Mouse (Mus musculus) right cerebral cortex, postnatal 25 days (tissue): ENCODE data around the gene Ttc34.

Experiments
- DNase-seq: peaks from one replicate; pipeline ENCODE4 v3.0.0; 2022

The Ttc34 gene

DNA sequence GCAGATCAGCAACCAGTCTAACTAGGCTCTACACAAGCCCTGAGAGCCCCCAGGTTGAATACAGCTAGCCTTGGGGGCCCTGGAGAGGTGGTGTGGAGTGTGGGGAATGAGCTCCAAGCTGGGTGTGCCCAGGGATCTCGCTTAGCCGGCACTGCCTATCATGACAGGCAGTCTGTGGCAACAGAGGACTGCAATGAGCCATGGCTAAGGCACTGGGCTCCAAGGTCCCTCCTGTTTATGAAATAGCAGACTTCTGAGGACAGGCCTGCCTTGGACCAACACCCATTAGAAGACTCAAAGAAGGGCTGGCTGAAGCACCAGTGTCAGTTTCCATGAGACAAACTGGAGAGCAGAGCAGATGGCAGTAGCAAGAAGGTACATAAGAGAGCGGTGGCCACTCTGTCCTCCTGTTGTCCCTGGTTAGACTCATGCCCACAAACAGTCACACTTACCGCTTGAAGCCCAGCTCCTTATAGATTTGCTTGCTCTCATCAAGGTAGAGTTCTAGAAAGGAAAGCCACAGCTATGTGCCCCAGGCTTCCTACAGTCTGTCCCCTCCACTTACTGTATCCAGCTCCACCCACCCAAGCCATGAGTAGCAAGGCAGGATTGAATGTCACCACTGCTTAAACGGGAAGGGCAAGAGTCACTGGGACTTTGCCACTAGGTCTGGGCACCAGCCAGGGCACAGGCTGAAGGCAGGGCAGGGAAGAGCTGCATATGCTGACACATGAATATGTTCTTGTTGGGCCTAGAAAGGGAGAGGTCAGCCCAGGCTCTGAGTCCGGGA is 60.6 kb downstream of the Ttc34 start:
- no peak for DNase-seq

DNA sequence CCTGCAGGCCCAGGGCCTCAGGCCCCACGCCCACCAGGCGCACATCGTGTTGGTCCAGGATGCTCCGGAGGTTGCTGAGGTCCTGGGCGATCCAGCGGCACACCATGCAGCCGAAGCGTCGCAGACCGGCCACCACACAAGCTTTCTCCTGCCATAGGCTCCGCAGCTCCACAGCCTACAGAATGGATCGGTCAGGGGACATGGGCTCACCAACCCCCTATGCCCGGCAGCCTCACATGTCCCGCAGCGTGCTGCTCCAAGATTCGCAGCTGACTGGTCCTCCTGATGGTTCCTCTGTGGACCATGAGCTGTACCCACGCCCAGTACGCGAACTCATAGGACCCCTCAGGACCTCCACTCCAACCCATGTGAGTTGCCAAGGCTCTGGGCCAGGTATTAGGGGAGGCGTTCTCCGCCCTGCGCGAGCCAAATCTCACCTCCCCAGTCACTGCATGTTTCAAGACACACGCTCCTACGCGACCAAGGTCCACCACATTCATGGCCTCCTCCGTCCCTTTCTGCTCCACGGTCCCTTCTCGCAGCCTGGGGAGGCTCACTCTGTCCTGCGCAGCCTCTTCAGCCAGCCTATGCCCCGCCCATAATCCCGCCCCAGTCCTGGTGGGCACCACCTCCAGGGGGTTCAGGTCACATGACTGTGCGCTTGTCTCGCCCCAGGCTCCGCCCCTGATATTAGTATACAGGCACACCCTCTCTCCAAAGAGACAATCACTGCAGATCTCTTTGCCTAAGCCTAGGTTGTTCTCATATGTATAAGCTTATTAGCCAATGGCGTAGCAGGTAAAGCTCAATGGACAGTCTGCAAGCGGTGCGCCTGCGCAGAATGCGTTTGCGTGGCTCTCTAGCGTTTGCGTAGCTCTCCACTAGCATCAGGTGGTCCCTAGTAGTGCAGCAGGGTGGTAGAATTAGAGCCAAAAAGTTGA is 61.5 kb downstream of the Ttc34 start, which contains the start of gene Fam213b:
TSS of gene Fam213b (minus strand) at position 630 of the 941 bp plus-strand sequence.
- peak; percentile 75 for DNase-seq

DNA sequence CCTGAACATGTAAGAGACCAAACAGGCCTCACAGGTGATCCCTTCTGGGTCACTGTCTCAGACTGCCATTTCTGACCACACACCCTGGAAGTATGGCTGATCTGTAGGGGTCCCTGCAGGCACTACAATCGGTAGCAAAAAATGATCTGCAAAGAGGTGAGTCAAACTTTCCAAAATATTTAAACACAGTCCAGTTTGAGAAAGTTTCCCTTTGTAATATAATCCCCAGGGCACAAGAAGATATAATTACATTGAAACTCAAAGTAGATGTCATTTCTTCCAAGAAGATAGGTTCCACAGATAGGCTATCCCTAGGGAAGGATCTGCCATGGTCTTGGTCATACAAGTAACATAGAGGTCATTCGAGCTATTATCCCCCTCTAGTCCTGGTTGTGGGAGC is 65.1 kb downstream of the Ttc34 start:
- no peak for DNase-seq

DNA sequence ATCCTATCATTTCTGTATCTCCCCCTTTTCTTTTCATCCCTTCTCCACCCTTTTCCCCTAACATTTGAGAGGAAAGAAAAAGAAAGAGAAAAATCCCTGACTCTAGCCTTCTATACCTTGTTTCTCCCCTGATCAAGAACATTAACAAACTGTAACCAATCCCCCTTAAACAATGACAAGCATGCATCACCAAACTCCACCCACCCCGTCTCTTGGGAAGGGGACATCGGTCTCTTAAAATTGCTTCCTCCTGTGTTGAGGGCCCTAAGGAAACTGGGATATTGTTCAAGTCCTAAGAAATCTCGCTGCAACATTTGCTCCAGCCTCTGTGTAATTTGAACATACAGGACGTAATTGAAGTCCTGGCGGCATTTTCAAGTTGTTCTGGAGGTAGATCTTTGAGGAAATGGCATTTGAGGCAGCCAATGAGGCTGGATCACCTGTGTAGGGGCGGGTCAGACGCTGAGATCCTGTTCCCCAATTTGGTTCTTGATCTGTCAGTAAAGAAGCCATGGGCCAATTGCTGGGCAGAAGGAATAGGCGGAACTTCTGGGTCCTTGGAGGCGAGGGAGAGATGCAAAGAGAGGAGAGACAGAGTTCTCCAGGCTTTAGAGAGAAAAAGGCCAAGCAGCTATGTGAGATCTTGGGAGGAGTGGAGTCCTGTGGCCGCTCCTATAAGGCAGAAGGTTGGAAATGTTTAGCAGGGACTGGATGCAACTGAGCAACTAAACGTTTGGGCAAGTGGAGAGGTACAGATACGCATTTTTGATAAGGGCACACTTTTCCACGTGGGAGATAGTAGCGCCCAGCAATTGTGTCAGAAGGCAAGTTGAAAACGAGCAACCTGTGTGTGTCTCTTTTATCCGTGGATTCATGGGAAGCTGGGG is 67.2 kb downstream of the Ttc34 start:
- peak; percentile 83 for DNase-seq

DNA sequence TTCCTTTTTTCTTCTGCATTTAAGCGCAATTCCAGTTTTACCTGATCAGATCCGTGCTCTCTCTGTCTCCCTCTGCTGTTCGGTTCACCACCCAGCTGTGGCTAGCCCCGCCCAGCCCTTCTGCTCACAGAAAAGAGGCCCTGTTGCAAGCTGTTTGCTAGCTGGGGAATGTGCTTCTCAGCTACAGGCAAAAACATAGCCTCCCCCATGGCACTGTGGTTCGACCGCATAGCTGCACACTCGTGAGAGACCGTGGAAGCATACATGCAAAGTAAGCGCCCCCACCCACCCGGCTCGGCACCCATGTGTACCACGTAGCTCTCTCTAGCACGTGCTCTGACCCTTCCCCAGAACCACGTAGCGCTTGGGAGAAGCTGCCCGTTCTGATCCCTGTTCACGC is 70.6 kb downstream of the Ttc34 start:
- peak; percentile 58 for DNase-seq

DNA sequence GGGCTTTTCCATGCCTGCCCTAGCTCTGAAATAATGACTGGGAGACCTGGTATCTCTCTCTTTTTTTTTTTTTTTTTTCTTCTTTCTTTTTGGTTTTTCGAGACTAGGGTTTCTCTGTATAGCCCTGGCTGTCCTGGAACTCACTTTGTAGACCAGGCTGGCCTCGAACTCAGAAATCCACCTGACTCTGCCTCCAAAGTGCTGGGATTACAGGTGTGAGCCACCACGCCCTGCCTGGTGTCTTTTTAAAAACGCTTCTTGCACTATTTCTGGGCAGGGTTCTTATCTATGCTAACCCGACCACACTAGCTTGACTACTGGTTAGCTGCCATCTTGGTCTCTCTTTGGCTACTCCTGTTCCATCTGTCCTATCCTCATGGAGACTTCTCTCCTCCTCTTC is 71.2 kb downstream of the Ttc34 start:
- no peak for DNase-seq

DNA sequence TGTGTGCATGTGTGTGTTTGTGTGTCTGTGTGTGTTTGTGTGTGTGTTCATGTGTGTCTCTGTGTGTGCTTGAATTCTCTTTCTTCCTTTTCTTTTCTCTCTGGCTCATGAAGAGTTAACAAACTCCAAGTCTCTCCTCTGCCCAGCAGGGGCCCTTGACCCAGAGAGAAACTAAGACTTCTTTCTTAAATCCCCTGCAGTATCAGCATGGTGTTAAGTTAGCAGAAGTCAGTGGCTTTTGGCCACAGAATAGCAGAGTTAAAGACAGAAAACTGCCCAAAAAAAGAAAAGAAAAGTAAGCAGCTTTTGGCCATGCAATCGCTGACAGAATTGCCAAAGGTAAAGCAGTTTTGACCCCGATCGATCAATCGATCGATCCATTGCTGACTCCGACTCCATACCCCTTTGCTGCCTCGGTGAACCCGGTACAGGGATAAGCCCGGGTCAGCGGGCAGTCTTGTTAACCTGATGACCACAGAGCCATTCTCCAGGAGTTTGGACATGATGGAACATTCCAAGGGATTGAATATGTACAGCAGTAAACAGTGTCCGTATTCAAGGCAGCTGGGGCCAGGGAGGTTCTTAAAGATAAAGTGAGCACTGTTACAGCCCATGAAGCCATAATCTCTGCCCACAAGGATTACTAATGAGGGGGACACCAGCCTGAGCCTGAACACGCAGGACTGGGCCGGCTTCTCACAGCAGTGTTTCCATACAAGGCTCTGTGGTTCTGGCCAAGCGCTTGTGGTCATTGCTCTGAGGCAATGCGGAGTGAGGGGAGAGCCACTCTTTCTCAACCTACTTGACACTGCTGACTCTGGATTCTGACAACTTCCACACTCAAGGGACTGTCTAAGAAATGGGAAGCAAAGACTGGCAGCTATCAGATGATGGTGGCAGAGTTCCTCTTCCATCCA is 73.6 kb downstream of the Ttc34 start:
- no peak for DNase-seq

DNA sequence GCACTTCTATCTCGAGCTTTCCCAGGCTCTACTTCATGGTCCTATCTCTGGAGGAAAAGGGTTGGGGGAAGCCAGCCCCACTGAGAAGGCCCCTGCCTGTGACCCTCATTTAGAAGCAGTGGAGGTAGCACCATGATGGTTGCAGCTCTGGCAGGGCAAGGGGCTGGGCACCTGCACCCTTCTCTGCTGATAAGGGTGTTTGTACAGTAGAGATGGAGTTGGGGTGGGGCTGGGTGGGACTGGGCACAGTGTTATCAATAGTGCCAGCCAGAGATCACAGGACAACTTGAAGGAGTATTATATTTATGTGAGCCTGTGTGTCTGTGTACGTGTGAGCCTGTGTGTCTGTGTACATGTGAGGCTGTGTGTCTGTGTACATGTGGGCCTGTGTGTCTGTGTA is 74.4 kb downstream of the Ttc34 start:
- no peak for DNase-seq

DNA sequence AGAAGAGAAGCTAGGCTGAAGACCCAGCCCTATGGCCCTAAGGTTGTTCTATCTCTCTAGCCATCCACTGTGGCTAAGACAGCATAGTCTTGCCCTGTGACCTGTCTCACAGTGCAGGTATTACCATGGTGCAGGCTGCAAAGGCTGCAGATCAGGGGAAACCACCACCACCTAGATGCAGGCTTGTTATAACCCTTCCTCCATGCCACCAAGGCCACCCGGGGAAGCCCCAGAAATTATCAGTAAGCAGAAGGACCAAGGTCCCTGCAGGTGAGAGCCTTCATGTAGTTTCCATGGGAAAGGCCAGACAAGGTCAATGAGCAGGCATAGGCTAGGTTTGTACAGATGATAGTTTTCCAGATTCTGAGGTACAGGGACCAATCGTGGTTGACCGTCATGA is 76.6 kb downstream of the Ttc34 start:
- no peak for DNase-seq

DNA sequence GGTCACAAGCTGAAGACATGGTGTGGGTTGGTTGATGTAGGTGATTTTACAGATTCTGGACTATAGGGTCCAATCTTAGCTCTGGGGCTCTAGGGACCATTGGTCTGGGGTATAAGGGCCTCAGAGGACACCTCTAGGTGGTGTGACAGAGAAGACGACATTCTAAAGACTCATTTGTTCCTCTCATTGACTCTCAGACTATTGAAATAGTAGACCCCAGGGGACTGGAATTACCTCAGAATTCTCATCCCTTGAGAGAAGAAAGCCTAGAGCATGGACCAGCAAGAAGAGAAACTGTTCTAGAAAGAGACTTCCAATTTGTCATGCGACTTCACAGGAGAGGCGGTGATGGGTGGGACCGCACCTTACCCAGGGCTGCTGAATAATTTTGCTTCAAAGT is 77.0 kb downstream of the Ttc34 start:
- no peak for DNase-seq

DNA sequence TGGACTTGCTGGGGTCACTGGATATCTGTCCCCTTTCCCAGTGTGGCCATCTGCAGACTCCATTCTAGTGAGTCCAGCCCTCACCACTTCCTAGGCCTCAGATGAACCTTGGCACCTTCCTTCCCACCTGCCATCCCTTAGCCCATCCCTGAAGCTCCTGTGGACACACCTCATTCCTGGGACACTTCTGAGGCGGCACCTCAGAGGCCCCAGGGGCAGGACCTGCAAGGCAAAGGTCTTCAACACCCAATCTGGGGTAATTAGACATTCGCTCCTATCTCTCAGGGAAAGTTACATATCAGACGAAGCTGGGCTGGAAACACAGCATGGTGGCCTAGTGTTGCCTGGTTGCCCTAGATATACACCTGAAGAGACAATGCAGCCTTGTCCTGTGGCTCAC is 77.4 kb downstream of the Ttc34 start:
- no peak for DNase-seq

DNA sequence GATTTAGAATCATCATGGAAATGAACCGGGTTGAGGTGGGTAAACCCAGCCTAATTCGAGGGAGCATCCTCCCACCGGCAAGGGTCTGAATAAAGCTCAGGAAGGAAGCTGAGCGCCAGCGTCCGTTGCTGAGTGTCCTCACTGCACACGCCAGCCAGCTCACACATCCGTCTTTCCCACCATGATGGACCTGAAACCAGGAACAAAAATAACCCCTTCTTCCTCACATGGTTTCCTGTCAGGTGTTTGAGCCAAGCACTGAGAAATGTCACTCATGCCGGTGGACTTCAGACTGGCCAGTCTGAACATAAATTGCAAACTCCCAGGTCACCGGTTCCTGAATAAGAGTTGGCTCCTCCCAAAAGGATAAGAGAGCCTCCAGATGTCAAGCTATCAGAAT is 78.0 kb downstream of the Ttc34 start:
- DNase-seq: no peak

DNA sequence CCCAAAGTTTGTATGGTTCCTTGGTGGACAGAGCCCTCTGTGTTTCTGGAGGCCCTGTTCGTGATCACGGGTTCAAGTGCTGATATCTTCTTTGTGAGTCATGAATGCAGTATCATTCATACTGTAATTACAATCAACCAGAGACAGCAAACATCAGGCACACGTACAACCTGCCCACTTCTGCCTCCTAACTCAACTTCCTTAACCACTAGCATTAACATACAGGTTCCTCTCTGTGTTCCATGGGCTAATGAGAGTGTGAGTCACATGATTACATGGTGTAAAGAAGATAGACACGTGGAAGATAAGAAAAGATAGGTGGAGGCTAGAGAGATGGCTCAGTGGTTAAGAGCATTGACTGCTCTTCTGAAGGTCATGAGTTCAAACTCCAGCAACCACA is 79.4 kb downstream of the Ttc34 start:
- no peak for DNase-seq
